Mouse (Mus musculus) adrenal gland, postnatal 25 days (tissue): ENCODE measurements around the gene Brk1. TPM values are rescaled to one million over a fixed set of nuclear protein-coding genes. Genes with fewer than 3 reads are reported as not detected.

Experiments used
- DNase-seq: peaks from one replicate; pipeline ENCODE4 v3.0.0; 2021; ENCODE audit warnings: mixed read lengths
- total RNA-seq: library from RNA; stranded (reverse); gene quantifications from 2 replicates; pipeline ENCODE4 v1.2.3, GENCODE M21; 2021

Brk1 gene
- total RNA-seq, 1 experiment from 2014 or later, result 224 TPM

DNA sequence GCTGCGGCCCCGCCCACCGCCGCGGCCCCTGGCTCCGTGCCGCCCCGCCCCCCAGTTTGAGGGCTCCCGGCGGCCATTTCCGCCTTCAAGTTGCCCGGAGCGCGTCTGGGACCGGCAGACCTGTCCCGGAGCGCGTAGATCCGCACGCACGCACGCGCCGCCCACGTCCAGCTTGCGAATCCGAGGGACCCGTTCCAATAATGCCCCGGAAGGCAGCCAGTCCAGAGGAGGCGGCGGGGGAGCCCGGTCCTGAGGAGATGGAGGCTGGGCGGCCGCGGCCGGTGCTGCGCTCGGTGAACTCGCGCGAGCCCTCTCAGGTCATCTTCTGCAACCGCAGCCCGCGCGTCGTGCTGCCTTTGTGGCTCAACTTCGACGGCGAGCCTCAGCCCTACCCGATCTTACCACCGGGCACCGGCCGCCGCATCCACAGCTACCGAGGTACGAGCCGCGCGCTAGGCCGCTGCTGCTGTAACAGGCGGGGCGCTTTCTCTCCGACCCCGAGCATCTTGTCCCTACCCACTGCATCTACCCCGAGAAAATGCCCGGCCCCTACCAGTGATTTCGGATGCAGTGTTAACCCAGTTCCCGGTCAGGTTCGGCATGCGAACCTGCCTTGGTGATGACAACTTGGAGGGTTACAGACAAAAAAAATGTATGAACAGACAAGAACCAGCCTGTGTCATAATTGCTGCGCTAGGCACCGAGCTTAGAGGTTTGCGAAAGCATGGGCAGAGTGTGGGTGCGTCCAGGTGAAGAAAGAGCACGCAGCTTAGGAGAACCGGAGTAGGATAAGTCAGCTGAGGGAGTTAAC lies 19.6 kb downstream of the Brk1 start, which contains the start of gene Vhl:
Gene Vhl (plus strand): TSS at position 19 of the 811 bp plus-strand sequence.
- peak; percentile 90 for DNase-seq

DNA sequence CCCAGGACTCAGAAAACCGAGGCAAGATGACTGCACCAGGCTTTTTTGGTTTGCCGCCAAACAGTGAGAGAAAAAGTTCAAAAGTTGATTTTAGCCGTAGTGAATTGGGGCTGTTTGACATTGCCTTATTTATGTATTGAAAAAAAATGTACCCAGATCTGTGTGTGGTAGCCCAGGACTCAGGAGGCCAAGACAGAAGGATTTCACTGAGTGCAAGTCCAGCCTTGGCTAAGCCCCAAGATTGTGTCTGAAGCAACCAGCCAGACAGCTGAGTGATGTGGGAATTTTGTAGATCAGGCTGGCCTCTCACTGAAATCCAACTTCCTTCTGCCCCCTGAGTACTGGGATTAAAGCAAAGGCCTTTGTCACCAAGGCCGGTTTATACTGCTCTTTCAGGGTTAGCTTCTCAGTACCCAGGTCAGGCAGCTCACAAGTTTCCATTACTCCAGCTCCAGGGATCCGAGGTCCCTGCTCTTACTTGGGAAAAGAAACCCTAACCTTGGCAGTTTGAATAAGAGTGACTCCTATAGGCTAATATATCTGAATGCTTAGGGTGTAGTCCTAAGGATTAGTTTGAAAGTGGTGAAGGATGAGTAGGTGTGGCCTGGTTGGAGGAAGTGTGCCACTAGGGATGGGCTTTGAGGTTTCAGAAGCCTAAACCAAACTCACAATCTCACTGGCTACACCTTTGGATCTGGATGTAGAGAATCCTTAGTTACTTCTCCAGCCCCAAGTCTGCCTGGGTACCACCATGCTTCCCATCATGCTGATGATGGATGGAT lies 20.6 kb downstream of the Brk1 start:
- peak; percentile 15 for DNase-seq

GRCm38 (mm10) chr6:113630322-113630721 lies 25.8 kb downstream of the Brk1 start:
- DNase-seq, result no peak

DNA sequence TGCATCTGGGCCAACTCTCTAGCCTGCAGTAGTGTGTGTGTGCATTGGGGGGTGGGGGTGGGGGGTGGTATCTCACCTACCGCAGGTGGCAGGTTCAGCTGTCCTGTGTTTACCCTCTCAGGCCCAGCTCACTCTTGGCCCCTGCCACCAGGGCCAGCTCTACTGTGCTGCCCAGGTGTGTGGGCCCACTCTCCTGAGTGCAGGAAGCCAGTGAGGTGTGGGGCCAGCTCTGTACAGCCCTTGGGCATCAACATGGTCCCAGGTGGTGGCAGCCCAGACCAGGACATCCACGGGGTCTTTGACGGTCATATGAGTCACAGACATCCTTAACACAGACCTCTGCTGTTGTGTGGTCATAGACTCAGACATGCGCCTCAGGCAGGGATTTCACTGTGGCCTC lies 28.3 kb downstream of the Brk1 start:
- DNase-seq, result no peak

GRCm38 (mm10) chr6:113638302-113639040 lies 33.9 kb downstream of the Brk1 start, which contains the start of gene Irak2:
Gene Irak2, plus strand, starts transcription at chr6:113638467.
- peak; percentile 96 for DNase-seq

GRCm38 (mm10) chr6:113639201-113639600 lies 34.6 kb downstream of the Brk1 start:
- DNase-seq, result no peak

- no peak for DNase-seq
Measured at GRCm38 (mm10) chr6:113642605-113643004, 38.0 kb downstream of the Brk1 start.

- DNase-seq, result no peak
Measured at GRCm38 (mm10) chr6:113643021-113643420, 38.4 kb downstream of the Brk1 start.

DNA sequence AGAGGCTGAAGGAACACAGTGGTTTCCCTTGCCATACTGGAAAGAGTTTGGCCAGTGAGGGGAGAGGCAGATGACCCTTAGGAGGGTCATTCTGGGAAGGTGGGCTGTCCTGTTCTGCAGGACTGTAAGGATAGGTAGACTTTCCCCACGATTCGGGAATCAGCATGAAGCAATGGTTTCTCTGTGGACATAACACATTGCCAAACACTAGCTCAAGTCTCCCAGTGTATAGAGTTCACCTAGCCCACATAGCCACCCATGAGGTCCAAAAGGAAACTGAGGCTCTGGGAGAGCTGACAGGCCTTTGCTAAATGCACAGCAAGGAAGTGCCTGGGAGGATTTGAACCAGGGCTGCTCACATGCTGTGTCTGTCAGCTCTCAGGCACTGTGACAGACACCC lies 39.4 kb downstream of the Brk1 start:
- no peak for DNase-seq

- no peak for DNase-seq
Measured at GRCm38 (mm10) chr6:113644808-113645207, 40.2 kb downstream of the Brk1 start.

- DNase-seq, result no peak
Measured at GRCm38 (mm10) chr6:113649346-113650196, 45.0 kb downstream of the Brk1 start.

DNA sequence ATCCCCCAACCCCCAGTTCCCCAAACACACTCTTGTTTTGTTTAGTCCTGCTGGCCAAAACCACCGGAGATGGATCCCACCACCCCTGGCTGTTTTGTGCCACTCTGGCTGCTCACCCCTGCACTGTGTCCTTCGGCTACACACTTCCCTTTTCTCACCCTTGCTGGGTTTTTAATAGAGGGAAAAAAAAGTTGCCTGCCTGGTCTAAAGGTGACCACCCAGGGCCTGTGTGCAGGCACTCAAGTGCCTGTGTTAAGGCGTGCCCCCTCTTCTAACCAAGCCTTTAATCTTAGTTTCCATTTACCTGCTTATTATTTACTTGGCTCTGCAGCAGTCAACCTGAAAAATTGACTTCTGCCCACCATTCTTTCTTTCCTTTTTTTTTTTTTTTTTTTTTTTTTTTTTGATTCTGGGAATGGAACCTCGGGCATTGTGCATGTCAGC lies 45.6 kb downstream of the Brk1 start:
- DNase-seq, result no peak

- no peak for DNase-seq
Measured at GRCm38 (mm10) chr6:113651626-113652025, 47.1 kb downstream of the Brk1 start.

GRCm38 (mm10) chr6:113653551-113653950 lies 49.0 kb downstream of the Brk1 start:
- no peak for DNase-seq

DNA sequence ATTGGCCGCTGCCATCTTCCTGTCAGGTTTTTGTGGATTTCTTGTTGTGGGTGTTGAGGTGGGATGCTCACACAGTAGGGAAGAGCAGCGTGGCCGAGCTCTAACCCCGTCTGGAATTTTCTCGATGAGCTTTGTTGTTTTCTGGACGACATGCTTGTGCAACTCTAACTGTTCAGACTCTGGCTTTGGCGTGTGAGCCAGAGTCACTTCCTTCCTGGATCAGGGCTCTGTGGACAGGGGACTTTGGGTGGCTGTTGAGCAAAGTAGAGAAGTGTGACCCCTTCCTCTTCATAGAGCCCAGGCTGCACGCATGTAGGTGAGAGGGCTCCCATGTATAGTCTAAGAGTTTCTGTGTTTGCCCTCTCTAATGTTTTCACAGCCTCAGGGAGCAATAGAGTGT lies 49.5 kb downstream of the Brk1 start:
- DNase-seq, result no peak

DNA sequence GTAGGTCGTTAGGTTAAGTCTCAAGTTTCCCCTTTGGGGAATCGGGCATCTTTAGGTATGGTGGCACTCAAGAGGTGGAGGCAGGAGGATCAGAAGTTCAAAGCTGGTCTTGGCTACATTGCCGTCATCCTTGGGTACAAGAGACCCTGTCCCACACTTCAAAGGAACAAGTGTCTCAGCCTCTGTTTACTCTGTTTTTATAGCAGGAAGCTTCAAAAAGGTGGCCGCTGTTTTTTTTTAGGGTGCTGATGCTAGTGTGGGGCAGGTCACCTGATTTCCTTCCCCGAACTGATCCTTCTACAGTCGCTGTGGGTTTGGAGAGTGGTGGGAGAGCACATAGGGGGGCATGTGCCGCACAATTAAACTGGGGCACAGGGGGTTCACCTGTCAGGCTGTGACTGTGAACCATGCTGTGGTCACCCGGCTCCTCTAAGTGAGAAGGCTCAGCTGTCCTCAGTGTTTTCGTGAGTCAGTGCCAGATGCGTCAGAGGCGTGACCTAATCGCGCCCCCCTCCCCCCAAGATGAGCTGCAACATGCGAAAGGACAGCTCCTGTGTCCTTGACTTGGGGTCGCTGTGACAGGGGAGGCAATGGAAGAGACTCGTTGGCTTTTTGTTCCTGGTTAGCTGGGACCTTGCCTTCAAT lies 50.3 kb downstream of the Brk1 start:
- DNase-seq, result peak; percentile 83

DNA sequence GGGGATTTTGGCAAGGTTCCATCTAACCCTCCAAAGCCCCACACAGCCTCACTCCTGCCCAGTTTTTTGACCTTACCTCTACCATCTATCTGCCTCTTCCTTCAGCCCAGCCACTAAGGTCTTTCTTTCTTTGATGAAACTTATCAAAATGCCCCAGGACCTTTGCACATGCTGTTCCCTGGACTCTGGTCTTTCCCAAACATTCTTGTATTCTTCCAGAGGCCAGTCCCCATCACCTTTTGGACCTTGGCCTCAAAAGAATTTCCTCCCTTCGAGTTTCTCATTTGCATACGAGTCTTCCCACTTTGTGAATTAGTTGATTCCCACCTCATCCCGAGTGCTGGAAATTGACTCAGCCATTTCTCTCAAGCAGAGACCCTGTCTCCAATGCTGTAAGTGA lies 50.9 kb downstream of the Brk1 start:
- no peak for DNase-seq

DNA sequence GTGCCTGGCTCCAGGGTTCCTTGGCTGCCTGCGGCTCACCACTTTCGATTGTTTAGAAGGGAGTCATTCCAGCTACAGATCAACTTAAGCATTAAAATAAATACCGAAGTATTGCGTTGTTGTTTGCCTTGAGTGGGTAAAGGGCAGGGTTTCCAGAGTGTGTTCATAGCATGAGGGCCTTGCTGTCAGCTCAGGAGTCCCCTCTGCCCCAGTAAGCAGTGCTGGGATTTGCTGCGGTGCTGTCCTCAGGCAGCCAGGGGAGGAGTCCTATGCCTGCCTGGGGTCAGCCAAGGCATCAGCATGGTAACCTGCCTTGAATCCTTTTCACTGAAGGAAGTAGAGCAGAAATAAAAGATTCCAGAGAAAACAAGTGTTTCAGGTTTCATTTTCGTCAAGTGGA lies 52.3 kb downstream of the Brk1 start:
- no peak for DNase-seq

- peak; percentile 21 for DNase-seq
Measured at GRCm38 (mm10) chr6:113658226-113658625, 53.7 kb downstream of the Brk1 start.

DNA sequence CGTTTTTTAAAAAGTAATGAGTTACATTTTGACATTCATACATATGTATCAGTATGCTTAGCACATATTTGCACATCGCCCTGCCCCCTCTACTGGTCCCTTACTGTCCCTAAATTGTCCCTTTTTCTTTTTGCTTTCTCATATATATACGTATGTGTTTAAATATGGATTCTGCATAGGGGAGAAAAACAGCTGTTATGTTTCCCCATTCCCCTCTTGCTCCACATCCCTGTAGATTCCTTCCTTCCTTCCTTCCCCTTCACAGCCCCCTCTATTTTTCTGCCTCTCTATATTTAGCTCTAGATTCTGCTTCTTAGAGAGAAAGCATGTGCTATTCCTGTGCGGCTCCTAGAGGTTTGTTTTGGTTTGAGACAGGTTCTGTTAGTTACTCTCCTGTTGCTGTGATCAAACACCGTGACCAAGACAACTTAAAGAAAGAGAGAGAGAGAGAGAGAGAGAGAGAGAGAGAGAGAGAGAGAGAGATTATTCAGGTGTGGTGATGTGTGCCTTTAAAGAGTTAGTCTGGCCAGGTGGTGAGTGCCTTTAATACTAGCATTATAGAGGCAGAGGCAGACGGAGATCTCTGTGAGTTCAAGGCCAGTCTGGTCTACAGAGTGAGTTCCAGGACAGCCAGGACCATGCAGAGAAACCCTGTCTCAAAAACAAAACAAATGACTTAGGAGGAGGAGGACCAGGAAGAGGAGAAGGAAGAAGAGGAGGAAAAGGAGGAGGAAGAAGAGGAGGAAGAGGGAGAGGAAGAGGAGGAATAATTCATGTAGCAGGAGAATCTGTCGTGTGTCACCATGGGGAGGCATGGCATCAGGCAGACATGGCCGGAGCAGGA lies 55.3 kb downstream of the Brk1 start:
- no peak for DNase-seq
